In the genomic region with DNA sequence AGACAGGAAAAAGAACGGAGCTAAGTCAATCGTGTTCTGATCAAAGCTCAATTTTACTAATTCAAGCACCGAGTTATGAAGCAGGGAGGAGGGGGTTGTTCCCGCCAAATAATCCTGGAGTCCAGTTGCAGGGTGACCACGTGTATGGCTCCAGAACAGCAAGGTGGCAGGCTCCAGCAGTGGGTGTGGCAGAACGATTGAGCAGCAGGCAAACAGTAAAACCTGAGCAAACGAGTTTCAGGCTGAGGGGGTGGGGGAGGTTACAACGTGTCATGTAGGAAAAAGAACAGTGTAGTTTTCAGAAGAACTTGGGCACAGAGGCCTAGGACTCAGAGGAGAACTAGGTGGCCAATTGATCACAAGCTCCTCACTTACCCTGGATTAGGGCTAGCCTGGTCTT, we compare ENCODE assay signal across 18 mouse cellular contexts. TPM values are rescaled to one million over a fixed set of nuclear protein-coding genes. Genes with fewer than 3 reads are reported as not detected.
"Had no signal": no experiment of that assay in that cellular context is flagged by ENCODE, and none has a peak within 500 bp of the region (broad histone marks: within the 10 kb centered on the region; RNA-seq: fewer than 3 reads in every experiment).

No protein-coding gene starts in this region.

RNA-seq across cellular contexts. Expression of gene Klk1b24, which starts 1.5 kb away (rescaled TPM):
- polyA plus RNA-seq: forebrain, postnatal 0 days; heart, embryonic 10.5 days; heart, embryonic 12.5 days; heart, embryonic 14.5 days; heart, embryonic 16.5 days; hindbrain, embryonic 10.5 days; hindbrain, embryonic 12.5 days; hindbrain, embryonic 14.5 days; hindbrain, embryonic 16.5 days; inflammation-experienced regulatory T-cells, adult 6 months; intestine, postnatal 0 days; kidney, embryonic 15.5 days; limb, embryonic 10.5 days; limb, embryonic 12.5 days; liver, embryonic 11.5 days; liver, embryonic 13.5 days had no signal

RNA-seq across cellular contexts. Expression of gene Klk1b3, which starts 11.5 kb away (rescaled TPM):
- polyA plus RNA-seq: forebrain, postnatal 0 days; heart, embryonic 10.5 days; heart, embryonic 12.5 days; heart, embryonic 14.5 days; heart, embryonic 16.5 days; hindbrain, embryonic 10.5 days; hindbrain, embryonic 12.5 days; hindbrain, embryonic 14.5 days; hindbrain, embryonic 16.5 days; inflammation-experienced regulatory T-cells, adult 6 months; intestine, postnatal 0 days; kidney, embryonic 15.5 days; limb, embryonic 10.5 days; limb, embryonic 12.5 days; limb, embryonic 14.5 days; liver, embryonic 11.5 days; liver, embryonic 13.5 days had no signal

RNA-seq across cellular contexts. Expression of gene Klk1b4, which starts 20.7 kb away (rescaled TPM):
- polyA plus RNA-seq: forebrain, postnatal 0 days; gonadal fat pad, adult 2 months; heart, embryonic 10.5 days; heart, embryonic 12.5 days; heart, embryonic 14.5 days; heart, embryonic 16.5 days; hindbrain, embryonic 10.5 days; hindbrain, embryonic 12.5 days; hindbrain, embryonic 14.5 days; hindbrain, embryonic 16.5 days; inflammation-experienced regulatory T-cells, adult 6 months; intestine, postnatal 0 days; kidney, embryonic 15.5 days; limb, embryonic 10.5 days; limb, embryonic 12.5 days; limb, embryonic 14.5 days; liver, embryonic 11.5 days; liver, embryonic 13.5 days had no signal

RNA-seq across cellular contexts. Expression of gene Klk1b5, which starts 29.2 kb away (rescaled TPM):
- polyA plus RNA-seq: forebrain, postnatal 0 days; heart, embryonic 10.5 days; heart, embryonic 12.5 days; heart, embryonic 14.5 days; heart, embryonic 16.5 days; hindbrain, embryonic 10.5 days; hindbrain, embryonic 12.5 days; hindbrain, embryonic 14.5 days; hindbrain, embryonic 16.5 days; inflammation-experienced regulatory T-cells, adult 6 months; intestine, postnatal 0 days; kidney, embryonic 15.5 days; limb, embryonic 10.5 days; limb, embryonic 12.5 days; limb, embryonic 14.5 days; liver, embryonic 11.5 days; liver, embryonic 13.5 days had no signal

RNA-seq across cellular contexts. Expression of gene Klk1, which starts 38.6 kb away (rescaled TPM):
- polyA plus RNA-seq: forebrain, postnatal 0 days; heart, embryonic 12.5 days; heart, embryonic 14.5 days; hindbrain, embryonic 10.5 days; hindbrain, embryonic 12.5 days; hindbrain, embryonic 14.5 days; hindbrain, embryonic 16.5 days; limb, embryonic 10.5 days; limb, embryonic 12.5 days; limb, embryonic 14.5 days; liver, embryonic 11.5 days; liver, embryonic 13.5 days had no signal
